Mouse (Mus musculus): ENCODE data around the gene Fam205a4. TPM values are rescaled to one million over a fixed set of nuclear protein-coding genes. Genes with fewer than 3 reads are reported as not detected.
"Not testable (repeated sequence)": the region's sequence is repeated elsewhere in the genome, so short reads cannot be mapped to it uniquely, and the experiment has no call there.

Fam205a4 gene
- under 1 TPM in 1 of 4 experiments, not detected in 3; 0.08 TPM for total RNA-seq (2022)

GRCm38 (mm10) chr4:41965758-41966157, at the start of gene Fam205a4:
Gene Fam205a4, plus strand, starts transcription at chr4:41966058.
- not testable (repeated sequence) for DNase-seq (ENCODE audit: low spot score in 2 of 2)

GRCm38 (mm10) chr4:41941272-41941671, 24.6 kb upstream of the Fam205a4 start, which contains the start of gene Gm20878:
Gene Gm20878, plus strand, starts transcription at chr4:41941572.
- DNase-seq (ENCODE audit: low spot score in 2 of 2): not testable (repeated sequence)

Other genes starting within 250 kb of the Fam205a4 start
- 10 to 100 TPM; 39.1 to 50.9 (median 40.7) TPM for gene Dctn3, start 242.9 kb upstream of the Fam205a4 start, total RNA-seq (2022)
- not detected for gene Arid3c, start 234.9 kb upstream of the Fam205a4 start, total RNA-seq (2022)
- 10 to 100 TPM; 26.3 to 29.3 (median 27.4) TPM for gene Galt, start 210.8 kb upstream of the Fam205a4 start, total RNA-seq (2022)
- gene Sigmar1, start 209.9 kb upstream of the Fam205a4 start, total RNA-seq (2022): 1 to 10 TPM; 5.9 to 8.9 (median 6.7) TPM
- gene Ccl27a, start 191.8 kb upstream of the Fam205a4 start, total RNA-seq (2022): 10 to 100 TPM; 15.0 to 21.0 (median 18.9) TPM
- gene Gm21541, start 62.4 kb upstream of the Fam205a4 start, total RNA-seq (2022): not detected
- under 1 TPM in 1 of 4 experiments, not detected in 3; 0.52 TPM for gene Gm20878, start 24.5 kb upstream of the Fam205a4 start, total RNA-seq (2022)
- not detected for gene Gm21093, start 68.7 kb downstream of the Fam205a4 start, total RNA-seq (2022)
- not detected for gene Gm3893, start 125.1 kb downstream of the Fam205a4 start, total RNA-seq (2022)
- gene Gm13304, start 148.8 kb downstream of the Fam205a4 start, total RNA-seq (2022): 10 to 100 TPM in 2 of 4 experiments, 1 to 10 TPM in 2; 6.3 to 13.8 (median 10.2) TPM
- not detected for gene Gm13306, start 187.4 kb downstream of the Fam205a4 start, total RNA-seq (2022)
- gene Gm13305, start 202.5 kb downstream of the Fam205a4 start, total RNA-seq (2022): 1 to 10 TPM in 1 of 4 experiments, under 1 TPM in 1, not detected in 2; 0.75 to 1.8 TPM

Measured in gastrocnemius, adult 8-10 months (tissue).